Mouse (Mus musculus) T-helper 17 cell (primary cell): ENCODE measurements around the gene Tfap2b.

ENCODE experiments used
- in situ Hi-C, 2 experiments: fragments of 300-600 bp; cut with MboI, MseI; formaldehyde crosslinking; loops; 1 replicate in 1 of 2; 2 replicates in 1 of 2; pipeline ENCODE4 v1.15.1; 2025; ENCODE audit warnings: high pct_unique_total_duplicates in 2 of 2

The Tfap2b gene

GRCm38 (mm10) chr1:19208641-19209358 lies at the start of gene Tfap2b:
Gene Tfap2b, plus strand, starts transcription at chr1:19208914.
- in situ Hi-C loops, result loop anchor here in 1 of 2 experiments (10.0 kb wide), 1 partner anchor 1306 kb away; no protein-coding TSS in a partner anchor

DNA sequence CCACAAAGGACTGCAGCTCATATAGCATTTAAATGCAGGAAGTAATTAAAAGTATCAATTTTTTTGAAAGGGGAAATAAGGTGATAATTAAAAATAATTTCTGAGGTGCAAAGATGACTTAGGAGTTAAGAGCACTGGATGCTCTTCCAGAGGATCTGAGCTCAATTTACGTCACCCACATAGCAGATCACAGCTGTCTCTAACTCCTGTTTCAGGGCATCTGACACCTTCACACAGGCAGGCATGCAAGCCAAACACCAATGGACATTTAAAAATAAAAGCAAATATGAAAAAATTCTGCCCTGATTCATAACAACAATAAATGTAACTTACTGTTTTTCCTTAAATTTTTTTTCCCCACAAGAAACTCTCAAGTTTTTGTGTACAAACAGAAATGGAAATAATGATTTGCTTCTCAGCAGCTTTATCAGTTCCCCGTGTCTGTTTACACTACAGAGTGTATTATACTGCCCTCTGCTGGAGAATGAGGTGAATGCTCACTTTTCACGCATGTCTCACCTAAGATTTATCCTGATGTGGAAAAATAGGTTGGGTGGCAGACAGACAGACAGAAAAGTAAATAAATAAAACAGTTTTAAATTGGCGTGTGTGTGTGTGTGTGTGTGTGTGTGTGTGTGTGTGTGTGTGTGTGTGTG lies 29.8 kb upstream of the Tfap2b start:
- in situ Hi-C loops, result loop anchor here in 1 of 2 experiments (5.0 kb wide), 1 partner anchor 822 kb away; no protein-coding TSS in a partner anchor

GRCm38 (mm10) chr1:19205649-19206048 lies 3.1 kb upstream of the Tfap2b start:
- in situ Hi-C loops, result loop anchor here in 1 of 2 experiments (10.0 kb wide), 1 partner anchor 1309 kb away; no protein-coding TSS in a partner anchor

- in situ Hi-C loops, result loop anchor here in 1 of 2 experiments (10.0 kb wide), 1 partner anchor 1309 kb away; no protein-coding TSS in a partner anchor
Observed at GRCm38 (mm10) chr1:19206194-19206593, 2.5 kb upstream of the Tfap2b start.

DNA sequence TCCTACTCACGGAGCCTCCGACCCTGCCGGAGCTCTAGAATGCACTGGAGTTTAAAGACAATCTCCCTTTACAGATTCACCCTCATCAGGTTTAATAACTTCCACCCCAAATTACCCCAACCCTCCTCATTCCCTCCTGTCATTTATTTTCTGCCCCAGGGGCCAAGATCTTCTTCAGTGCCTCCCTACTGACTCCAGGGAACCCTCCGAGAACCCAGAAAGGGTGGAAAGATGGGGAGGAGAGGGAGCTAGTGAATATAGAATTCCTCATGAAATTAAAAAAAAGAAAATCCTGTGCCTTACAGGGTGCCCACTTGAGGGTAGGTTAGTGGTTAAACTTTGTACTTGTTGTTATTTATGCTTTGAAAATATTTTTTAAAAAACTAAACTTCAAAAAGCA lies 1.1 kb upstream of the Tfap2b start:
- in situ Hi-C loops, result loop anchor here in 1 of 2 experiments (10.0 kb wide), 1 partner anchor 1307 kb away; no protein-coding TSS in a partner anchor

GRCm38 (mm10) chr1:19209359-19209745 lies 638 bp downstream of the Tfap2b start:
- in situ Hi-C loops, result loop anchor here in 1 of 2 experiments (10.0 kb wide), 1 partner anchor 1305 kb away; no protein-coding TSS in a partner anchor

DNA sequence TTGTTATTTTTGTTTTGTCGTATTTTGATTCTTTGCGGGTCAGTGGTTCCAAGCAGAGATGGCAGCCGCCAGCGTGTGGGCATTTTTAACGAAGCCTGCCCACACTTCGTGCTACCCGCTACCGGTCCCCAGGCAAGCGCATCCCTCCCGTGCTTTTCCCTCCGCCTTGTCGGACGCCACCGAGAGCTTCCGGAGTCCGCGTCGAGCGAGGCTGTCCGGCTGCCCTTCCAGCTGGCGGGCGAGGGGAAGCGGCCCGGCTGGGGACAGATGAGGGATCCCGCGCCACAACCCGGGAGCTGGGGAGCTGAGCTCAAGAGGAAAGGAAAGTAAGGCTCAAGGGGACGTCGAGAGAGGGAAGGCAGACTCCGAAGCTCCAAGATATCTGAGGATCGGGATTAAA lies 1.1 kb downstream of the Tfap2b start:
- in situ Hi-C loops, result loop anchor here in 1 of 2 experiments (10.0 kb wide), 1 partner anchor 1305 kb away; no protein-coding TSS in a partner anchor

GRCm38 (mm10) chr1:19210215-19211032 lies 1.7 kb downstream of the Tfap2b start:
- in situ Hi-C loops, result no loop called here

GRCm38 (mm10) chr1:19211033-19211405 lies 2.3 kb downstream of the Tfap2b start:
- in situ Hi-C loops, result no loop called here

- in situ Hi-C loops, result no loop called here
Observed at GRCm38 (mm10) chr1:19211546-19212154, 2.9 kb downstream of the Tfap2b start.

GRCm38 (mm10) chr1:19212691-19213090 lies 4.0 kb downstream of the Tfap2b start:
- in situ Hi-C loops, result no loop called here

DNA sequence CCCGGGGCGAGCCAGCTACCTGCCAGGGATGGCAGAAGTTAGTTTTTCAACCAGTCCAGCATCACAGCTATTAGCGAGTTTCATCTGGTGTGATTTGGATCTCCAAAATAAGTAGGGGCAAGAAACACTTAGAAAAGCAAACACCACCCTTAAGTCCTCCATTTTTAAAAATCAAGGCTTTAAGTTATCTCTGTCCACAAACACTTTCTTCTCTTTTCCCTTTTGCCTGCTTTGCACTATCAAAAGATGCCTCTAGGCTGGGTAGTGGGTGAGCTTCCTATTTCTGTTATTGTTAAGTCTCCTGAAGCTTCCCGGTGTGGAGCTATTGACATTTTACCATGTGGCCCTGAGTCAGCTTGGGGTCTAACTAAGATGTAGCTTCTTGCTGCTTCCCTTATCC lies 4.5 kb downstream of the Tfap2b start:
- in situ Hi-C loops, result no loop called here

DNA sequence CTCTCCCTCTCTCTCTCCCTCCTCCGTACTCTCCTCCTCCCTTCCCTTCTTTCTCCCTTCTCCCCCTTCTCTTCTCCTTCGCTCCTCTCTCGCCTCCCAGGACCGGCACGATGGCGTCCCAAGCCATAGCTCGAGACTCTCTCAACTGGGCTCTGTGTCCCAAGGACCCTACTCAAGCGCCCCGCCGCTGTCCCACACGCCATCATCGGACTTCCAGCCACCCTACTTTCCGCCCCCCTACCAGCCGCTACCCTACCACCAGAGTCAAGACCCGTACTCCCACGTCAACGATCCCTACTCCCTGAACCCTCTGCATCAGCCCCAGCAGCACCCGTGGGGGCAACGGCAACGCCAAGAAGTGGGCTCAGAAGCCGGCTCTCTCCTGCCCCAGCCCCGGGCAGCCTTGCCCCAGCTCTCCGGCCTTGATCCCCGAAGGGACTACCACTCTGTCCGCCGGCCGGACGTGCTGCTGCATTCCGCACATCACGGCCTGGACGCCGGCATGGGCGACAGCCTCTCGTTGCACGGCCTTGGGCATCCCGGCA lies 5.2 kb downstream of the Tfap2b start:
- in situ Hi-C loops, result no loop called here

GRCm38 (mm10) chr1:19217391-19217790 lies 8.7 kb downstream of the Tfap2b start:
- in situ Hi-C loops, result loop anchor here in 1 of 2 experiments (5.0 kb wide), 1 partner anchor 1295 kb away; no protein-coding TSS in a partner anchor

- in situ Hi-C loops, result loop anchor here in 1 of 2 experiments (5.0 kb wide), 1 partner anchor 1294 kb away; no protein-coding TSS in a partner anchor
Observed at GRCm38 (mm10) chr1:19218221-19218620, 9.5 kb downstream of the Tfap2b start.

- in situ Hi-C loops, result loop anchor here in 1 of 2 experiments (5.0 kb wide), 1 partner anchor 1293 kb away; no protein-coding TSS in a partner anchor
Observed at GRCm38 (mm10) chr1:19219381-19219780, 10.7 kb downstream of the Tfap2b start.

GRCm38 (mm10) chr1:19220564-19220963 lies 11.8 kb downstream of the Tfap2b start:
- in situ Hi-C loops, result no loop called here

GRCm38 (mm10) chr1:19221601-19222000 lies 12.9 kb downstream of the Tfap2b start:
- in situ Hi-C loops, result no loop called here

GRCm38 (mm10) chr1:19226699-19227098 lies 18.0 kb downstream of the Tfap2b start:
- in situ Hi-C loops, result no loop called here

DNA sequence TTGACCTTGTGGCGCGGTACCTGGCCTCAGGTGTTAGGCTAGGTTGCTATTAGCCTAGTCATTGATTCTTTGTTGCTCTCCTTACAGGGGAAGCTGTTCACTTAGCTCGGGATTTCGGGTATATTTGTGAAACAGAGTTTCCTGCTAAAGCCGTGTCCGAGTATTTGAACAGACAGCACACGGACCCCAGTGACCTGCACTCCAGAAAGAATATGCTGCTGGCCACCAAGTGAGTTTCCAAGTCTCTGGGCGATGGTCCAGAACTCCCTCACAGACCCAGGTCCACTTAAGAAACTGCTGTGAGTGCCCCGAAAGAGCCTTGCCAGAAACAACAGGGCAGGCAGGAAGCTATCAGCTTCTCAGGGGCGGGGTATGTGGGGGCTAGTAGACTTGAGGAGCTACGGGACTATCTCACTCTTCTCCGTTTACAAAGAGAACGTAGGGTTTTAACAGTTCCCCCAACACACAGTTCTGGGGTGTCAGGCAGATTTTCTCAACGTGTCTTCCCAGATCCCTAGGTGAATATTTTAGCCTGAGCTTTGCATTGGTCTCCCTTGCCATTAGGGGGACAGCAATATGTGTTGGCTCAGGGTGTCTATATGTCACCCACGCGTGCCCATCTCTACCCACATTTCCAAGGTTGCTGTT lies 22.3 kb downstream of the Tfap2b start:
- in situ Hi-C loops, result no loop called here
